15 mouse cellular contexts compared by ENCODE assay signal in the genomic region with DNA sequence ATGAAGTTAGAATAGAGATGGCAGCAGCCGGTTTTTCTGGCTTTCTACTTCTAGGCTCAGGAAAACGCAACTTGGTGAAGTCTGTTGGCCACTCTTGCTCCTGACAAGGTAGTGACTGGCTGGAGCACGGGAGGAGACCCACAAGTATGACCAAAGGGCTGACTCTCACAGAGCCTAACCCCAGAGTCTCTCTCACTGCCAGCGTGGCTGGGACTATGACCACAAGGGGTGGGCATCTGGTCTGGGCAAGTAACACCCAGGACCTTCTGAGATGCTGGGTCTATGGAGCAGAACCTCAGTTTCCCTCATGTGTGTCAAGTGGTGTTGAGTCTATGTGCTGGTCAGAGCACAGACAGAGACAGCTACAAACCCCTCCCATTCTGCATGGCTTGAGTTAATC. TPM values are rescaled to one million over a fixed set of nuclear protein-coding genes. Genes with fewer than 3 reads are reported as not detected.
A peak's percentile ranks its signal among the peaks of the same experiment; 100 is the strongest.
DNase-seq lines count a peak whose midpoint lies in the region; ATAC-seq and TF ChIP-seq lines count a peak whose summit lies in the region.
"Had no signal": no experiment of that assay in that cellular context is flagged by ENCODE, and none has a peak within 500 bp of the region (broad histone marks: within the 10 kb centered on the region; RNA-seq: fewer than 3 reads in every experiment).

No protein-coding gene starts in this region.

- H3K79me2 ChIP-seq in MEL (ENCODE audit: control insufficient read depth, insufficient read depth, low read length, poor library complexity): peaks cover 8% of the 10 kb centered on the region

- no peak for TF ChIP-seq POLR2A in MEL (IDR thresholded peaks at IDR 0.05; ENCODE audit: control insufficient read depth in 1 of 2, insufficient read depth in 1 of 2, low read depth in 1 of 2, low read length in 2 of 2, poor library complexity in 1 of 2)

- no peaks in the 10 kb centered on the region for H3K27me3 ChIP-seq in heart, embryonic 15.5 days
- no peaks in the 10 kb centered on the region for H3K27me3 ChIP-seq in MEL (ENCODE audit: control insufficient read depth in 1 of 2, insufficient read depth in 2 of 2, low read length in 2 of 2)
- no peaks in the 10 kb centered on the region for H3K27me3 ChIP-seq in liver, embryonic 14.5 days (ENCODE audit: control insufficient read depth, insufficient read depth, low read length)

- peak overlapping the region; percentile 36; the same call in 1 of the 2 replicates for H3K27ac ChIP-seq in heart, embryonic 15.5 days
- H3K27ac ChIP-seq in MEL (ENCODE audit: control insufficient read depth, low read depth, low read length): no peak overlapping the region
- H3K27ac ChIP-seq in liver, embryonic 14.5 days: no peak overlapping the region
- H3K27ac ChIP-seq: forebrain, embryonic 12.5 days; layer of hippocampus, adult 2 months; midbrain, embryonic 13.5 days; neural tube, embryonic 15.5 days had no signal

- no peak overlapping the region for H3K4me3 ChIP-seq in heart, embryonic 15.5 days
- H3K4me3 ChIP-seq in MEL (ENCODE audit: control insufficient read depth in 1 of 2, insufficient read depth in 1 of 2, low read depth in 2 of 2, low read length in 2 of 2): peak overlapping the region; percentile 37 to 84
- peak overlapping the region in 1 of 2 experiments; percentile 5; a peak in 1 of 4 replicates for H3K4me3 ChIP-seq in liver, embryonic 14.5 days (ENCODE audit: insufficient read depth in 1 of 2, low read depth in 2 of 2, low read length in 2 of 2)
- H3K4me3 ChIP-seq: forebrain, embryonic 12.5 days; layer of hippocampus, adult 2 months; midbrain, embryonic 13.5 days; neural tube, embryonic 15.5 days had no signal

- 30% methylated on average over 4 of the region's 4 CpGs for WGBS in heart, embryonic 15.5 days
- WGBS in liver, embryonic 14.5 days (ENCODE audit: insufficient replicate concordance): 26% methylated on average over 4 of the region's 4 CpGs

- ATAC-seq in cerebellum, adult (ENCODE audit: insufficient number of reproducible peaks, low FRiP score, low TSS enrichment): no peak
- ATAC-seq in heart, embryonic 15.5 days (replicated peaks; ENCODE audit: insufficient number of reproducible peaks, insufficient read depth, low FRiP score, low read depth): no peak
- ATAC-seq in liver, embryonic 14.5 days (ENCODE audit: insufficient read depth): no peak
- ATAC-seq: midbrain, embryonic 13.5 days had no signal

- no peaks in the 10 kb centered on the region for H3K9me3 ChIP-seq in heart, embryonic 15.5 days (replicated peaks)
- no peaks in the 10 kb centered on the region for H3K9me3 ChIP-seq in MEL (replicated peaks; ENCODE audit: insufficient read depth, low read length)
- no peaks in the 10 kb centered on the region for H3K9me3 ChIP-seq in liver, embryonic 14.5 days (ENCODE audit: control insufficient read depth, low read length)
- H3K9me3 ChIP-seq: forebrain, embryonic 12.5 days; midbrain, embryonic 13.5 days; neural tube, embryonic 15.5 days had no signal

- no peak for TF ChIP-seq CTCF in MEL (IDR thresholded peaks at IDR 0.05 in 2 of 3, conservative IDR thresholded peaks at IDR 0.05 in 1 of 3; ENCODE audit: control insufficient read depth in 1 of 3, insufficient read depth in 1 of 3, low read depth in 2 of 3, low read length in 3 of 3, poor library complexity in 1 of 3, severe bottlenecking in 1 of 3)
- TF ChIP-seq CTCF in liver, embryonic 14.5 days (IDR thresholded peaks at IDR 0.05; ENCODE audit: low read depth): no peak

- peaks cover 38% of the 10 kb centered on the region for H3K4me1 ChIP-seq in heart, embryonic 15.5 days (replicated peaks)
- H3K4me1 ChIP-seq in MEL (ENCODE audit: control insufficient read depth in 1 of 2, insufficient read depth in 2 of 2, low read length in 2 of 2): peaks cover 6 to 21% of the 10 kb centered on the region in 2 experiments
- peaks cover 14 to 29% of the 10 kb centered on the region in 2 experiments for H3K4me1 ChIP-seq in liver, embryonic 14.5 days (replicated peaks; ENCODE audit: control insufficient read depth in 2 of 2, insufficient read depth in 2 of 2, low read length in 1 of 2)

- no peak for TF ChIP-seq EP300 in MEL (IDR thresholded peaks at IDR 0.05; ENCODE audit: low read depth in 1 of 2, low read length in 2 of 2)
- TF ChIP-seq EP300 in liver, embryonic 14.5 days (IDR thresholded peaks at IDR 0.05; ENCODE audit: low read depth): no peak

- peak; percentile 27 for DNase-seq in cerebellum, adult 11-12 months
- DNase-seq in heart, postnatal 14 days: no peak
- DNase-seq in MEL (ENCODE audit: low read depth, low spot score): no peak
- no peak for DNase-seq in liver, embryonic 14.5 days (ENCODE audit: low read depth in 3 of 3, low spot score in 3 of 3)
- no peak for DNase-seq in ovary, adult 18-20 months (ENCODE audit: low spot score)
- DNase-seq in left cerebral cortex, postnatal 4 days: no peak

- no peak overlapping the region for H3K9ac ChIP-seq in heart, embryonic 15.5 days
- peak overlapping the region; percentile 37 for H3K9ac ChIP-seq in MEL (ENCODE audit: control insufficient read depth, low read depth, low read length, poor library complexity, severe bottlenecking)
- H3K9ac ChIP-seq in liver, embryonic 14.5 days (replicated peaks): peak overlapping the region; percentile 25; the same call in 1 of the 2 replicates
- H3K9ac ChIP-seq: forebrain, embryonic 12.5 days; midbrain, embryonic 13.5 days; neural tube, embryonic 15.5 days had no signal

- no peaks in the 10 kb centered on the region for H3K36me3 ChIP-seq in heart, embryonic 15.5 days
- H3K36me3 ChIP-seq in MEL (ENCODE audit: control insufficient read depth in 1 of 2, insufficient read depth in 2 of 2, low read length in 2 of 2): peaks cover 0 to 3% of the 10 kb centered on the region in 2 experiments; a peak in 1 of 4 replicates
- no peaks in the 10 kb centered on the region for H3K36me3 ChIP-seq in liver, embryonic 14.5 days (replicated peaks; ENCODE audit: control insufficient read depth, insufficient read depth, low read depth)
- H3K36me3 ChIP-seq: forebrain, embryonic 12.5 days; midbrain, embryonic 13.5 days; neural tube, embryonic 15.5 days had no signal

- H3K4me2 ChIP-seq in heart, embryonic 15.5 days: peak overlapping the region; percentile 24
- peak overlapping the region; percentile 49 for H3K4me2 ChIP-seq in liver, embryonic 14.5 days (ENCODE audit: low read depth)
- H3K4me2 ChIP-seq: forebrain, embryonic 12.5 days; midbrain, embryonic 13.5 days had no signal

- intact Hi-C loops in heart, postnatal 14 days (cut with DNase I): loop anchor here (1.0 to 5.0 kb wide), 2 partner anchors 71 to 301 kb away; no protein-coding TSS in a partner anchor
- intact Hi-C loops in left cerebral cortex, postnatal 4 days (cut with DNase I): loop anchor here (5.0 kb wide), 2 partner anchors 156 to 301 kb away; no protein-coding TSS in a partner anchor

- no peak for TF ChIP-seq RAD21 in MEL (IDR thresholded peaks at IDR 0.05; ENCODE audit: low read depth, low read length)

RNA-seq across cellular contexts. Expression of a gene that starts 3.1 kb away (rescaled TPM):
- 8.4 and 10.5 TPM in 2 replicates for polyA plus RNA-seq in heart, embryonic 15.5 days (2015; fragmentation: Nextera tagmentation; extraction: Ambion mirVana)
- 10 to 100 TPM; 14.3 to 14.6 TPM for total RNA-seq in heart, postnatal 14 days (2021)
- 9.3 and 10.7 TPM in 2 replicates for total RNA-seq in MEL (2012; rRNA removed)
- polyA plus RNA-seq in MEL (2012; ENCODE audit: insufficient read depth in 1 of 2, insufficient read length in 2 of 2, low read depth in 1 of 2, low replicate concordance in 2 of 2, missing spikeins in 1 of 2): 10 to 100 TPM in 1 of 2 experiments, not detected in 1; 16.7 TPM
- 4.9 and 5.6 TPM in 2 replicates for polyA plus RNA-seq in liver, embryonic 14.5 days (2012; rRNA removed)
- 3.3 and 4.9 TPM in 2 replicates for polyA plus RNA-seq in liver, embryonic 14.5 days (2014; fragmentation: Nextera tagmentation; extraction: Ambion mirVana)
- 10 to 100 TPM; 47.2 to 48.6 TPM for total RNA-seq in left cerebral cortex, postnatal 4 days (2021)

RNA-seq across cellular contexts. Expression of a gene that starts 13.3 kb away (rescaled TPM):
- 0.06 and 0.28 TPM in 2 replicates for polyA plus RNA-seq in heart, embryonic 15.5 days (2015; fragmentation: Nextera tagmentation; extraction: Ambion mirVana)
- not detected for total RNA-seq in heart, postnatal 14 days (2021)
- total RNA-seq in MEL (2012; rRNA removed): not detected in 2 replicates
- polyA plus RNA-seq in MEL (2012; ENCODE audit: insufficient read depth in 1 of 2, insufficient read length in 2 of 2, low read depth in 1 of 2, low replicate concordance in 2 of 2, missing spikeins in 1 of 2): not detected
- 0.02 TPM in 2 replicates for polyA plus RNA-seq in liver, embryonic 14.5 days (2012; rRNA removed)
- not detected in 2 replicates for polyA plus RNA-seq in liver, embryonic 14.5 days (2014; fragmentation: Nextera tagmentation; extraction: Ambion mirVana)
- total RNA-seq in left cerebral cortex, postnatal 4 days (2021): not detected
- total RNA-seq: gastrocnemius, postnatal 14 days; layer of hippocampus, adult 2 months; left cerebral cortex, postnatal 25 days had no signal
- polyA plus RNA-seq: midbrain, embryonic 13.5 days; neural tube, embryonic 15.5 days had no signal

RNA-seq across cellular contexts. Expression of a gene that starts 19.2 kb away (rescaled TPM):
- 259 and 352 TPM in 2 replicates for polyA plus RNA-seq in heart, embryonic 15.5 days (2015; fragmentation: Nextera tagmentation; extraction: Ambion mirVana)
- 100 to 1,000 TPM; 460 to 507 TPM for total RNA-seq in heart, postnatal 14 days (2021)
- 4,335 and 4,916 TPM in 2 replicates for total RNA-seq in MEL (2012; rRNA removed)
- polyA plus RNA-seq in MEL (2012; ENCODE audit: insufficient read depth in 1 of 2, insufficient read length in 2 of 2, low read depth in 1 of 2, low replicate concordance in 2 of 2, missing spikeins in 1 of 2): 1,000 to 10,000 TPM in 1 of 2 experiments, 100 to 1,000 TPM in 1; 995 to 1,182 TPM
- polyA plus RNA-seq in liver, embryonic 14.5 days (2012; rRNA removed): 1,402 and 1,840 TPM in 2 replicates
- polyA plus RNA-seq in liver, embryonic 14.5 days (2014; fragmentation: Nextera tagmentation; extraction: Ambion mirVana): 511 and 539 TPM in 2 replicates
- total RNA-seq in left cerebral cortex, postnatal 4 days (2021): 100 to 1,000 TPM; 616 to 687 TPM

RNA-seq across cellular contexts. Expression of a gene that starts 50.7 kb away (rescaled TPM):
- 21.9 and 29.1 TPM in 2 replicates for polyA plus RNA-seq in heart, embryonic 15.5 days (2015; fragmentation: Nextera tagmentation; extraction: Ambion mirVana)
- 10 to 100 TPM; 43.1 to 63.7 TPM for total RNA-seq in heart, postnatal 14 days (2021)
- 4.5 and 6.1 TPM in 2 replicates for total RNA-seq in MEL (2012; rRNA removed)
- 10 to 100 TPM in 1 of 2 experiments, not detected in 1; 14.6 TPM for polyA plus RNA-seq in MEL (2012; ENCODE audit: insufficient read depth in 1 of 2, insufficient read length in 2 of 2, low read depth in 1 of 2, low replicate concordance in 2 of 2, missing spikeins in 1 of 2)
- 2.7 and 2.9 TPM in 2 replicates for polyA plus RNA-seq in liver, embryonic 14.5 days (2012; rRNA removed)
- 1.7 and 1.9 TPM in 2 replicates for polyA plus RNA-seq in liver, embryonic 14.5 days (2014; fragmentation: Nextera tagmentation; extraction: Ambion mirVana)
- total RNA-seq in left cerebral cortex, postnatal 4 days (2021): 1 to 10 TPM; 6.3 to 6.5 TPM

RNA-seq across cellular contexts. Expression of a gene that starts 58.1 kb away (rescaled TPM):
- polyA plus RNA-seq in heart, embryonic 15.5 days (2015; fragmentation: Nextera tagmentation; extraction: Ambion mirVana): 5.3 and 7.9 TPM in 2 replicates
- 1 to 10 TPM; 1.0 to 1.2 TPM for total RNA-seq in heart, postnatal 14 days (2021)
- total RNA-seq in MEL (2012; rRNA removed): not detected in 2 replicates
- not detected for polyA plus RNA-seq in MEL (2012; ENCODE audit: insufficient read depth in 1 of 2, insufficient read length in 2 of 2, low read depth in 1 of 2, low replicate concordance in 2 of 2, missing spikeins in 1 of 2)
- 0.27 and 0.35 TPM in 2 replicates for polyA plus RNA-seq in liver, embryonic 14.5 days (2012; rRNA removed)
- polyA plus RNA-seq in liver, embryonic 14.5 days (2014; fragmentation: Nextera tagmentation; extraction: Ambion mirVana): 0.20 and 0.22 TPM in 2 replicates
- not detected for total RNA-seq in left cerebral cortex, postnatal 4 days (2021)
- total RNA-seq: gastrocnemius, postnatal 14 days; layer of hippocampus, adult 2 months; left cerebral cortex, postnatal 25 days had no signal
- polyA plus RNA-seq: forebrain, embryonic 12.5 days; midbrain, embryonic 13.5 days; thymus, postnatal 0 days had no signal
